ENCODE assay signal across 18 mouse cellular contexts in the genomic region with DNA sequence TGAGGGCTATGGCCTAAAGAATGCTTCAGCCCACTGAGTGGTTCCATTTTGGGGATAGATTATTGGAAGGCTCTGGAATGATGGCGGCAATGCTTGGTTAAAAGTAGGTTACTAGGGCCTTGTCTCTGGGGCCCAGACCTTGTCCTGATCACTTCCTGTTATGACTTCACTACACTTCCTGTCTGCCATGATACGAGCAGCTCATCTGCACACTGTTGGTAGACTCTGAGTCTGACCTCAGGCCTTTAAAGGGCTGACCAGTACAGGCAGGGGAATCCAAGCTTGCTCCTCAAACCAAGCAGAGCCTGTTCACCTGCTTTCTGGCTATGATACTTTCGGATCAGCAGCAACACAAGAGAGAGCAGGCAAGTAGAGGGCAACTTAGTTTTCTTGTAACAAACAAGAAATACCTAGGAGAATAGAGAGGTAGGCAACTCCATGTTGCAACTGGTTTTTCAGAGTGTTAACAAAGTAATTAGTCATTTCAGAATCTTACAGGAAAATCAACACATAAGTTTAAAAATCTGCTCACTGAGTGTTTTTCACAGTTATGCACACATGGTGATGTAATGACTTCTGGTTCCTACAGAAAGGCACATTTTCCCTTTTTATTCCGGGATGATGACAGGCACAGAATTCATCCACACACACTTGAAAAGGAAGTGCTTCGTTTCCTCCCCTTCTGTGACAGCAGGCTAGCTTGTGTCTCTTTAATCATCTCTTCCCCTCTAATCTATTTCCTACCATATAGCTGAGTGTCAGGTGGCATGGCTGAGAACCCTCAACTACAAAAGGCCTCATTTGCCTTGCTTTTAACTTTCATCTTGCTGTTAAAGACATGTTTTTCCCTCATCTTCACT. TPM values are rescaled to one million over a fixed set of nuclear protein-coding genes. Genes with fewer than 3 reads are reported as not detected.
A peak's percentile ranks its signal among the peaks of the same experiment; 100 is the strongest.
DNase-seq lines count a peak whose midpoint lies in the region; ATAC-seq lines count a peak whose summit lies in the region.
"Had no signal": no experiment of that assay in that cellular context is flagged by ENCODE, and none has a peak within 500 bp of the region (broad histone marks: within the 10 kb centered on the region; RNA-seq: fewer than 3 reads in every experiment).

No protein-coding gene starts in this region.

- no peak overlapping the region for H3K4me2 ChIP-seq in neural tube, embryonic 15.5 days
- H3K4me2 ChIP-seq: hindbrain, embryonic 15.5 days; kidney, embryonic 15.5 days; lung, embryonic 14.5 days had no signal

- WGBS in neural tube, embryonic 15.5 days = 82% methylated on average over 5 of the region's 5 CpGs

- DNase-seq in heart, adult 11 months = peak; percentile 76
- DNase-seq in heart, postnatal 10 days = no peak
- DNase-seq in CD4-positive, CD25-positive, alpha-beta regulatory T cell, adult 2 months (ENCODE audit: low read depth, low spot score) = peak; percentile 62
- DNase-seq in lung, postnatal 36 days = no peak
- no peak for DNase-seq in urinary bladder, postnatal 25 days (ENCODE audit: low spot score)
- DNase-seq: adrenal gland, postnatal 25 days; cerebellum, adult 2 months; heart, adult 2 months; left cerebral cortex, postnatal 4 days; lung, embryonic 14.5 days; midbrain, embryonic 14.5 days; right cerebral cortex, postnatal 25 days had no signal

- intact Hi-C loops in heart, postnatal 10 days (cut with DNase I) = no loop called here

- H3K27ac ChIP-seq in neural tube, embryonic 15.5 days (replicated peaks) = no peak overlapping the region
- H3K27ac ChIP-seq: embryonic facial prominence, embryonic 10.5 days; heart, adult 2 months; hindbrain, embryonic 15.5 days; kidney, embryonic 15.5 days had no signal

- H3K9me3 ChIP-seq in neural tube, embryonic 15.5 days (replicated peaks) = no peaks in the 10 kb centered on the region
- H3K9me3 ChIP-seq: embryonic facial prominence, embryonic 10.5 days; hindbrain, embryonic 15.5 days; kidney, embryonic 15.5 days had no signal

- H3K27me3 ChIP-seq in neural tube, embryonic 15.5 days (replicated peaks) = no peaks in the 10 kb centered on the region
- H3K27me3 ChIP-seq: hindbrain, embryonic 15.5 days; kidney, embryonic 15.5 days had no signal

- peak; percentile 39 to 59; a peak in 2 of 4 replicates for ATAC-seq in hematopoietic stem cell, adult 5-6 weeks (replicated peaks in 1 of 2; ENCODE audit: insufficient read depth in 1 of 2, low FRiP score in 2 of 2, low TSS enrichment in 1 of 2, low read depth in 1 of 2, poor library complexity in 2 of 2, severe bottlenecking in 2 of 2)
- ATAC-seq in neutrophil, adult 5-6 weeks (ENCODE audit: extremely low read depth, insufficient number of reproducible peaks, low FRiP score, poor library complexity, severe bottlenecking) = 0 out of 2 replicates have a peak, but pooled peaks have one; percentile 33
- ATAC-seq in neural tube, embryonic 15.5 days (ENCODE audit: low FRiP score) = no peak

- H3K4me1 ChIP-seq in neural tube, embryonic 15.5 days = peaks cover 6% of the 10 kb centered on the region; the same call in 1 of the 2 replicates
- H3K4me1 ChIP-seq: embryonic facial prominence, embryonic 10.5 days; hindbrain, embryonic 15.5 days had no signal

- no peak overlapping the region for H3K9ac ChIP-seq in neural tube, embryonic 15.5 days (replicated peaks)
- H3K9ac ChIP-seq: hindbrain, embryonic 15.5 days; kidney, embryonic 15.5 days; lung, embryonic 14.5 days had no signal

- no peak overlapping the region for H3K4me3 ChIP-seq in neural tube, embryonic 15.5 days (replicated peaks)
- H3K4me3 ChIP-seq: embryonic facial prominence, embryonic 10.5 days; heart, adult 2 months; hindbrain, embryonic 15.5 days; kidney, embryonic 15.5 days had no signal

- peaks cover 12% of the 10 kb centered on the region; the same call in 1 of the 2 replicates for H3K36me3 ChIP-seq in neural tube, embryonic 15.5 days
- H3K36me3 ChIP-seq: embryonic facial prominence, embryonic 10.5 days; kidney, embryonic 15.5 days had no signal

RNA-seq across cellular contexts. Expression of a gene that starts 55.1 kb away (rescaled TPM):
- total RNA-seq in heart, postnatal 10 days (2021) = 1 to 10 TPM in 1 of 2 experiments, under 1 TPM in 1; 0.89 to 1.3 TPM
- 0.65 and 1.8 TPM in 2 replicates for total RNA-seq in hematopoietic stem cell, adult 5-6 weeks (2017)
- total RNA-seq in neutrophil, adult 5-6 weeks (2017) = 1.9 and 2.1 TPM in 2 replicates
- 6.6 and 8.6 TPM in 2 replicates for polyA plus RNA-seq in neural tube, embryonic 15.5 days (2015; fragmentation: Nextera tagmentation; extraction: Ambion mirVana)

Comparison
In these comparisons a context has a peak if more than half of its experiments do, and no peak if none do; other contexts are left out.
1. DNase-seq: peak in heart, adult 11 months (single experiment) and CD4-positive, CD25-positive, alpha-beta regulatory T cell, adult 2 months (single experiment); none in heart, postnatal 10 days (0 of 2), lung, postnatal 36 days (single experiment) and urinary bladder, postnatal 25 days (single experiment).